Mouse (Mus musculus): ENCODE data around the gene Usp12. TPM values are rescaled to one million over a fixed set of nuclear protein-coding genes. Genes with fewer than 3 reads are reported as not detected.
A peak's percentile ranks its signal among the peaks of the same experiment; 100 is the strongest.

Gene Usp12
- polyA plus RNA-seq, 1 experiment from 2014 or later, result 23.0 TPM

DNA sequence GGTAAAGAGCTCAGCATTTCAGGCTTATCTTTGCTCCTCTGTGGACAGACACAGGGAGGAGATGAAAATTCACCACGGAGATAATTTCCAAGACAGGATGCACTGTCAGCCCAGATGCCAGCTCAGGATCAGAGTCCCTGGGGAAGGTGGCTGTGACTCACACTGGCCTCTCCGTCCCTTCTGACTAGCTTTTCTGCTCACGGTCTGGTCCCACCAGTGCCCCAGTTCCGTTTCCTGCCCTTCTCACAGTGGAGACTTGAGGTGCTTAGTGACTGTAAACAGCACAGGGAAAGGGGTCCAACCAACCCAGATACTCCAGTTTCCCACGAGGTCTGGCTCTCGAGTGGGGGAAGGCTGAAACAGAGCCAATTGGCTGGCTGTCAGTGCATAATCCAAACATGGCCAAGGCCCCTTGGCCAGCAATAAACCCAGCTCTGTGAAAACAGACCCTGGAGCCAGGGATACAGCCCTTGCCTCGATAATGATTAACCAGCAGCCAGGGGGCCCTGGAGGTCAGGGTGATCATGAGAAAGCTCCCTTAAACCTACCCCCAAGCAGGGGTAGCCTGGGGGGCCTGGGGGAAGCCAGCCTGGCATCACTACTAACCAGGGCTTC is 102.3 kb downstream of the Usp12 start:
- Histone ChIP-seq H3K4me1 (ENCODE audit: insufficient read depth, low read length) (peaks cover 29% of the 10 kb centered on the region), H3K9ac (replicated peaks; ENCODE audit: low read length) (peak overlapping the region; percentile 23; the same call in 1 of the 2 replicates), H3K27me3 (ENCODE audit: insufficient read depth, low read length) (no peaks in the 10 kb centered on the region), H3K4me2 (replicated peaks; ENCODE audit: low read depth, low read length) (no peak overlapping the region), H3K9me3 (ENCODE audit: low read length) (no peaks in the 10 kb centered on the region), H3K4me3 (ENCODE audit: low read length) (no peak overlapping the region), H3K36me3 (ENCODE audit: insufficient read depth, low read length) (no peaks in the 10 kb centered on the region), H3K27ac (ENCODE audit: low read length) (peak overlapping the region; percentile 76)
- ATAC-seq (ENCODE audit: low FRiP score, low TSS enrichment), result peak; percentile 55; the same call in 1 of the 2 replicates
- WGBS, result 24% methylated on average over 7 of the region's 7 CpGs

DNA sequence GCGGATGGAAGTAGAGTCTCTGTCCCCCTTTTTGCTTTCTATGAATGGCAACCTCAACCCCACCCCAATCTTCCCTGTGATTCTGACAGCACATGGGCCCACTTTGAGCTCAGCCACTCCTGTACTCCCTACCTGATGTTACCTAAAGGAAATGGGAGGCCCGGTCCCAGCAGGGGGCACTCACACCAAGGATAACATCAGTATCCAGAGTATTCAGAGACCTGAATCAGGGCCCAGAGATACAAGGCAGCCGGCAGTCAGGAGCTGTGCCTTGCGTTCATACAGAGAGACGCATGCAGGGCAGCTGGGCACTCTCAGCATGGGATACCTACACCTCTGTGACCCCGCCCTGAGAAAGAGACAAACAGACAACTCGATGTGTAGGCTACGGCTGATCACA is 103.1 kb downstream of the Usp12 start:
- Histone ChIP-seq H3K27ac (ENCODE audit: low read length) (peak overlapping the region; percentile 76), H3K9ac (replicated peaks; ENCODE audit: low read length) (no peak overlapping the region), H3K27me3 (ENCODE audit: insufficient read depth, low read length) (no peaks in the 10 kb centered on the region), H3K4me3 (ENCODE audit: low read length) (no peak overlapping the region), H3K4me1 (ENCODE audit: insufficient read depth, low read length) (peaks cover 33% of the 10 kb centered on the region), H3K9me3 (ENCODE audit: low read length) (no peaks in the 10 kb centered on the region), H3K36me3 (ENCODE audit: insufficient read depth, low read length) (no peaks in the 10 kb centered on the region), H3K4me2 (replicated peaks; ENCODE audit: low read depth, low read length) (no peak overlapping the region)
- WGBS, result 59% methylated on average over 8 of the region's 8 CpGs
- peak; percentile 33; the same call in 1 of the 2 replicates for ATAC-seq (ENCODE audit: low FRiP score, low TSS enrichment)

DNA sequence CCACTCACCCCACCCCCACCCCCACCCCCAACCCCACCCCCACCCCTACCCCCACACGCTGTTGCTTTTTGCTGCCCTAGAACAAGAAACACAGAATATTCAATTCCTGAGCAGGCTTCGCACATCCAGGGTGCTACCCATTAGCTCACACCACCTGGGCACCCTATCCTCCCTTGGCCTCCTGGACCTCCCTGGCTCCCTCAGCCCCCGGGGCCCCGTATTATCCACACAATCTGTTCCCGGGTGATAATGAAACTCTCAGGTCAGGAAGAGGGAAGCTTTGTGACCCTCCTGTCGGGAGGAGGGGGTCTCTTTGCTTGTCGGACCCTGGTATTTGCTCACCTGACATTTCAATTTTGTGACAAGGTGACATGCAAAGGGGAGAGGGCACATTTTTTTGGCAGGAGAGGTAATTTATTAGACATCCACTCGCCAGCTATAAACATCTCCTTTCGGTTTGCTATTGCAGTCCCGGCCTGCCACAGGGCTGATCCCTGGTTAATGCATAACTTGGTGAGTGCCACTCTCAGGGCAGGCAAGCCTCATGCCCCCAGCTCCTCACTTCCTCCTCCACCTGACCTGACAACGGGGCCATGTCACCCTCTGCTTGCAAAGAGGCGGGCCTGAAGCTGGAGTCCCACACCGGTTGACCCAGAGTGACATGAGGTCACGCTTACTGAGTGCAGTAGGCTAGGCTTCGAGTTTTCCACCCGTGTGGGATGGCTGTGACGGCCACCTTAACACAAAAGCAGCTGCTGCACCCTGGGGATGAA is 107.1 kb downstream of the Usp12 start:
- H3K4me1 ChIP-seq (ENCODE audit: insufficient read depth, low read length), result peaks cover 34% of the 10 kb centered on the region
- H3K4me3 ChIP-seq (ENCODE audit: low read length), result no peak overlapping the region
- H3K9me3 ChIP-seq (ENCODE audit: low read length), result no peaks in the 10 kb centered on the region
- H3K36me3 ChIP-seq (ENCODE audit: insufficient read depth, low read length), result no peaks in the 10 kb centered on the region
- peak overlapping the region; percentile 35 for H3K4me2 ChIP-seq (replicated peaks; ENCODE audit: low read depth, low read length)
- no peak overlapping the region; the same call in 1 of the 2 replicates for H3K9ac ChIP-seq (replicated peaks; ENCODE audit: low read length)
- peak; percentile 87 for ATAC-seq (ENCODE audit: low FRiP score, low TSS enrichment)
- H3K27me3 ChIP-seq (ENCODE audit: insufficient read depth, low read length), result no peaks in the 10 kb centered on the region
- peak overlapping the region; percentile 78 for H3K27ac ChIP-seq (ENCODE audit: low read length)
- 16% methylated on average over 17 of the region's 17 CpGs for WGBS

DNA sequence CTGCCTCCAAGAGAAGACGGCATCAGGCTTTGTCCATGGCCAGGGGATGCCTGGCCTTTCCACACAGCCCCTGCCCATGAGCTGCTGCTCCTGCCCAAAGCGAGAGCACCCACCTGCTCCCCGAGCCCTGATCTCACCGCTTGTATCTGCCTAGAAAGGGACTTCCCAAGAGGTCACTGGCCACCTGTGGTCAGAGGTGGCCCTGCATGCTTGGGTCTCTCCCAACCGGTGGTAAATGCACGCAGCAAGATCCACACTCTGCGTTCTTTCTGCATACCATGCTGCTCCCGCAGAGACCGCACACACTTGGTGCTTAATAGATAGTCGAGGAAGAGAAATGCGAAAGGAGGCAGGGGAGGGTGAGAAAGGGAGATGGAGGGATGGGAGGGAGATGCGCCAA is 107.9 kb downstream of the Usp12 start:
- Histone ChIP-seq H3K9me3 (ENCODE audit: low read length) (no peaks in the 10 kb centered on the region), H3K4me2 (replicated peaks; ENCODE audit: low read depth, low read length) (no peak overlapping the region), H3K9ac (replicated peaks; ENCODE audit: low read length) (no peak overlapping the region; the same call in 1 of the 2 replicates), H3K4me1 (ENCODE audit: insufficient read depth, low read length) (peaks cover 29% of the 10 kb centered on the region), H3K27ac (ENCODE audit: low read length) (no peak overlapping the region; the same call in 1 of the 2 replicates), H3K36me3 (ENCODE audit: insufficient read depth, low read length) (no peaks in the 10 kb centered on the region), H3K27me3 (ENCODE audit: insufficient read depth, low read length) (no peaks in the 10 kb centered on the region), H3K4me3 (ENCODE audit: low read length) (no peak overlapping the region)
- WGBS, result 73% methylated on average over 12 of the region's 12 CpGs
- 0 out of 2 replicates have a peak, but pooled peaks have one; percentile 17 for ATAC-seq (ENCODE audit: low FRiP score, low TSS enrichment)

Other genes starting within 250 kb of the Usp12 start
- not detected in 2 replicates for gene Gm3415, start 238.9 kb downstream of the Usp12 start, polyA plus RNA-seq (2015; fragmentation: Nextera tagmentation; extraction: Ambion mirVana)
- 0.76 and 1.1 TPM in 2 replicates for gene Gpr12, start 209.8 kb downstream of the Usp12 start, polyA plus RNA-seq (2015; fragmentation: Nextera tagmentation; extraction: Ambion mirVana)
- gene Rpl21, start 37.9 kb upstream of the Usp12 start, polyA plus RNA-seq (2015; fragmentation: Nextera tagmentation; extraction: Ambion mirVana), result 457 and 459 TPM in 2 replicates
- gene Rasl11a, start 50.1 kb upstream of the Usp12 start, polyA plus RNA-seq (2015; fragmentation: Nextera tagmentation; extraction: Ambion mirVana), result 90.6 and 100 TPM in 2 replicates
- gene Gtf3a, start 153.7 kb upstream of the Usp12 start, polyA plus RNA-seq (2015; fragmentation: Nextera tagmentation; extraction: Ambion mirVana), result 122 and 128 TPM in 2 replicates
- gene Mtif3, start 168.8 kb upstream of the Usp12 start, polyA plus RNA-seq (2015; fragmentation: Nextera tagmentation; extraction: Ambion mirVana), result 23.1 and 26.0 TPM in 2 replicates